Mouse (Mus musculus): ENCODE measurements at regions not wholly inside any gene's neighbourhood (a gene's known extent, or its start where the extent isn't known, plus 50 kb on each side); places are given as distances from the start of the nearest gene placed in this dataset.

DNA sequence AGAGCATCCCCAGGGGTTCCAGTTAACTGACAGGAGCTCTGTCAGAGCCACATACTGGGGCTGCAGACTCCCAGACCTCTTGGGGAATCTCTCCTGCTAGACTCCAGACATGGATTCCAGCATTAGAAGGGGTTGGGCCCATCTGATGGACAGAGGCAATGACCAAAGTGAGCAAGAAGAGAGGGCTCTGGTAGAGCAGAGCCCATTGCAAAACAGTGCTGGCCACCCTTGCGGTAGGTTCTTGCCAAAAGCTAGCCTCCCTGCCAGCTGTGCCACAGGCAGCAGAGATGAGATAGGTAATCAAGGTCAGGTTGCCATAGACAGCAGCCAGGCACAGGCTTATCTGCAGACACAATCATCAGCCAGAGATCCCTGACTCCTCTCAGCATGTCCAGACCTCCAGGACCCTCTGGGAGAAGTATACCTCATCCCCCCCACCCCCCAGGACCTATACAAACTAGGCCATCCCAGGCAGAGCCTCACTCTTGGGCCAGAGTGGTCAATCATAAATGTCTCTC is 151.1 kb upstream of the Cdh4 start:
- no peak for DNase-seq (ENCODE audit: low spot score)
- Histone ChIP-seq H3K4me1 (ENCODE audit: insufficient read depth, low read depth, low read length) (no peaks in the 10 kb centered on the region), H3K4me3 (ENCODE audit: low read depth, low read length) (no peak overlapping the region), H3K36me3 (replicated peaks) (no peaks in the 10 kb centered on the region), H3K9me3 (replicated peaks) (peaks cover 93% of the 10 kb centered on the region), H3K27me3 (ENCODE audit: insufficient read depth, low read length) (no peaks in the 10 kb centered on the region)
- ATAC-seq (ENCODE audit: extremely low read depth, insufficient number of reproducible peaks, low FRiP score, poor library complexity, severe bottlenecking) = no peak
- TF ChIP-seq GATA2 (IDR thresholded peaks at IDR 0.05; ENCODE audit: borderline replicate concordance, low read depth, low read length) = no peak
- no peak for TF ChIP-seq CTCF (IDR thresholded peaks at IDR 0.05; ENCODE audit: low read depth, low read length)
- no peak for TF ChIP-seq POLR2AphosphoS5 (IDR thresholded peaks at IDR 0.05; ENCODE audit: insufficient replicate concordance, low read depth, low read length)
- no peak for TF ChIP-seq GATA1 (IDR thresholded peaks at IDR 0.05; ENCODE audit: borderline replicate concordance, low read length)
- no peak for TF ChIP-seq TAL1 (conservative IDR thresholded peaks at IDR 0.05; ENCODE audit: low read depth, low read length)

DNA sequence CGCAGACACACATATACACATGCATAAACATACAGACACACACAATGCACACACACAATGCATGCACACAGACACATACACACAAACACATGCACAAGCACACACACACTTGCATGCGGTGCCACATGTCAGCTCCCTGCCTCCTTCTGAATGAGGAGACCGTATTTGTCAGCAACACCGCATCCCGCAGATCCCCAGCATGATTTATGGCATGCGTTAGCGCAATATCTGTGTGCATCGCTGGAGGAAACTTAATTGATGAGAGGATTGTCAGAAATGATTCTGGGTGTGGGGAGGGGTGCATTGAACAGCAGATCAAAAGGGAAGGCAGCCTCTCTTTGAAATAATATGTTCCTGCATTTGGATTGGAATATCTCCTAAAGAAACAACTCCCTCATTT is 150.3 kb upstream of the Cdh4 start:
- Histone ChIP-seq H3K4me3 (ENCODE audit: low read depth, low read length) (no peak overlapping the region), H3K4me1 (ENCODE audit: insufficient read depth, low read depth, low read length) (no peaks in the 10 kb centered on the region), H3K36me3 (replicated peaks) (no peaks in the 10 kb centered on the region), H3K9me3 (replicated peaks) (peaks cover 88% of the 10 kb centered on the region), H3K27me3 (ENCODE audit: insufficient read depth, low read length) (no peaks in the 10 kb centered on the region)
- no peak for ATAC-seq (ENCODE audit: extremely low read depth, insufficient number of reproducible peaks, low FRiP score, poor library complexity, severe bottlenecking)
- DNase-seq (ENCODE audit: low spot score) = no peak
- TF ChIP-seq POLR2AphosphoS5 (IDR thresholded peaks at IDR 0.05; ENCODE audit: insufficient replicate concordance, low read depth, low read length) (no peak), CTCF (IDR thresholded peaks at IDR 0.05; ENCODE audit: low read depth, low read length) (no peak)

DNA sequence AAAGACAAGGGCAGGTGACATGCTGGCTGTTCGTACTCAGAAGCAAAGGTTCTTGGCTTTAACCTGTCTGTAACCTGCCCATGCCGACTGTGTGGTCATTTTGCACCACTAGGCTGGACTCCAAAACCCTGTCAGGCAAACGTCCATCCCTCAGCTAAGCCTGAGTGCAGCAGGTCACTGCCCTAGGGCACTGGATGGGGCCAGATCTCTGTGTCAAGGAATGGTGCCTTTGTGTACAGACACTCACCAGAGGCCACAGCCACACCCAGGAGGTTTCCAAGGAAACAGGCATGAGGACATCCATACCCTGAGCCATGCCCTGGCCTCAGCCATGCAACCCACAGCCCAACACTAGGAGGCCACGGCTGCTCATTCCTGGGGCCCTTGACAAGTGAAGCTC is 149.7 kb upstream of the Cdh4 start:
- DNase-seq (ENCODE audit: low spot score) (no peak), ATAC-seq (ENCODE audit: extremely low read depth, insufficient number of reproducible peaks, low FRiP score, poor library complexity, severe bottlenecking) (no peak)
- H3K4me3 ChIP-seq (ENCODE audit: low read depth, low read length) = no peak overlapping the region
- H3K9me3 ChIP-seq (replicated peaks) = peaks cover 88% of the 10 kb centered on the region
- no peaks in the 10 kb centered on the region for H3K36me3 ChIP-seq (replicated peaks)
- TF ChIP-seq GATA2 (IDR thresholded peaks at IDR 0.05; ENCODE audit: borderline replicate concordance, low read depth, low read length) (no peak), CTCF (IDR thresholded peaks at IDR 0.05; ENCODE audit: low read depth, low read length) (no peak), GATA1 (IDR thresholded peaks at IDR 0.05; ENCODE audit: borderline replicate concordance, low read length) (no peak), TAL1 (conservative IDR thresholded peaks at IDR 0.05; ENCODE audit: low read depth, low read length) (no peak), POLR2AphosphoS5 (IDR thresholded peaks at IDR 0.05; ENCODE audit: insufficient replicate concordance, low read depth, low read length) (no peak)
- no peaks in the 10 kb centered on the region for H3K4me1 ChIP-seq (ENCODE audit: insufficient read depth, low read depth, low read length)
- H3K27me3 ChIP-seq (ENCODE audit: insufficient read depth, low read length) = no peaks in the 10 kb centered on the region

DNA sequence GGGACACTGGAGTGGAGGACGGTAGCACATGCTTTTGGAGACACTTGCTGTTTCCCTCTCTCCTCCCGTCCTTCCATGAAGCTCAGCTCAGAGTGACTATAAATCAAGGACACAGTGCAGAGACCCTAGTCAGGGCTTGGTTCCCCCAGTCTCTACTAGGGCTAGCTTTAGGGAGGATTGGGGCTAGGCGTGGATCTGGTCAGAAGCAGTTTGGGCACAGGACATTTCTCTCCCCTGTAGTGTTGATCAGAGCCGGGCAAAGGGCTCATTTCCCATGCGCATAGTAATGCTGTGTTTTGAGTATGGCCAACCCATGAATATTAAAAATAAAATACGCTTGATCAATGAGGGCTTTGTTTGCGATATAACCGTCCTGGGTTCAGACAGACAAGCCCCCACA is 149.1 kb upstream of the Cdh4 start:
- no peaks in the 10 kb centered on the region for H3K36me3 ChIP-seq (replicated peaks)
- DNase-seq (ENCODE audit: low spot score) = no peak
- no peak for ATAC-seq (ENCODE audit: extremely low read depth, insufficient number of reproducible peaks, low FRiP score, poor library complexity, severe bottlenecking)
- no peaks in the 10 kb centered on the region for H3K4me1 ChIP-seq (ENCODE audit: insufficient read depth, low read depth, low read length)
- H3K4me3 ChIP-seq (ENCODE audit: low read depth, low read length) = no peak overlapping the region
- peaks cover 87% of the 10 kb centered on the region for H3K9me3 ChIP-seq (replicated peaks)
- H3K27me3 ChIP-seq (ENCODE audit: insufficient read depth, low read length) = no peaks in the 10 kb centered on the region
- no peak for TF ChIP-seq GATA1 (IDR thresholded peaks at IDR 0.05; ENCODE audit: borderline replicate concordance, low read length)
- no peak for TF ChIP-seq GATA2 (IDR thresholded peaks at IDR 0.05; ENCODE audit: borderline replicate concordance, low read depth, low read length)
- TF ChIP-seq CTCF (IDR thresholded peaks at IDR 0.05; ENCODE audit: low read depth, low read length) = no peak
- no peak for TF ChIP-seq TAL1 (conservative IDR thresholded peaks at IDR 0.05; ENCODE audit: low read depth, low read length)
- TF ChIP-seq POLR2AphosphoS5 (IDR thresholded peaks at IDR 0.05; ENCODE audit: insufficient replicate concordance, low read depth, low read length) = no peak

DNA sequence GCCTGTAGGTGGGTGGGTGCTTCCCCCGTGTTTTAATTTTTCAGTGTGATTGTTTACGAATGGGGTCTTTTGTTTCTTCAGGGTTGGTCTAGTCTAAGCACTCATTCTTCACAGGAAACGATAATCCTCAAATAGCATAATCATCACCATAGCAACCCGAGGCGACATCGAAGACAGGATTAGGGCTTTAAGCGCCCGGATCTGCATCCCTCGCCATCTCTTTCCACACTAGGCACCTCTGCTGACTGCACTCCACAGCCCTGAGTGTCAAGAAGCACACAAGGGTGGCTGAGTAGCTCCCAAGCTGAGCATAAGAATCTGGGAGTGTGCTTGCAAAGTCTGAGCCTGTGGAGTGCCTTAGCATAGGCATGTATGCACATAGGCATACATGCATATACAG is 145.2 kb upstream of the Cdh4 start:
- DNase-seq (ENCODE audit: low spot score) (no peak), ATAC-seq (ENCODE audit: extremely low read depth, insufficient number of reproducible peaks, low FRiP score, poor library complexity, severe bottlenecking) (no peak)
- TF ChIP-seq GATA2 (IDR thresholded peaks at IDR 0.05; ENCODE audit: borderline replicate concordance, low read depth, low read length) = no peak
- no peak for TF ChIP-seq TAL1 (conservative IDR thresholded peaks at IDR 0.05; ENCODE audit: low read depth, low read length)
- no peak for TF ChIP-seq GATA1 (IDR thresholded peaks at IDR 0.05; ENCODE audit: borderline replicate concordance, low read length)
- no peak for TF ChIP-seq POLR2AphosphoS5 (IDR thresholded peaks at IDR 0.05; ENCODE audit: insufficient replicate concordance, low read depth, low read length)
- TF ChIP-seq CTCF (IDR thresholded peaks at IDR 0.05; ENCODE audit: low read depth, low read length) = no peak
- Histone ChIP-seq H3K9me3 (replicated peaks) (peaks cover 61% of the 10 kb centered on the region), H3K4me3 (ENCODE audit: low read depth, low read length) (no peak overlapping the region), H3K36me3 (replicated peaks) (no peaks in the 10 kb centered on the region), H3K4me1 (ENCODE audit: insufficient read depth, low read depth, low read length) (no peaks in the 10 kb centered on the region), H3K27me3 (ENCODE audit: insufficient read depth, low read length) (no peaks in the 10 kb centered on the region)

DNA sequence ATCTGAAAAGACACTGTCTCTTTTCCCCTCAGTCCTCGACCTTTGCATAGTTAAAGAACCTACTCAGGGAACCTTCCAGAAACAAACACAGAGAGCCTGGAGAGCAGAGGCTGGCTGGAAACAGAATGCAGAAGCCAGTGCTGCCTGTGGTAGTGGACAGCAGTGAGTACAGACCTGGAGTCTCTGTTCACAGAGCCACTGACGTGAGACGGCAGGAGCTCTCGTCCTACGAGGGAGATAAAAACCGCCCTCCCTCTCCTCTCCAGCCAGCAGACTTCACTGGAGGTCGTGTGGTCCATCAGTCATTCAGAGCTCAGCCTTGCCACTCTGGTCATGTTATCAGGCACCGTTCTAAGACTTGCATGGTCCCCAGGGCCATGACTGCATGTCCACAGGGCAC is 138.5 kb upstream of the Cdh4 start:
- ATAC-seq (ENCODE audit: extremely low read depth, insufficient number of reproducible peaks, low FRiP score, poor library complexity, severe bottlenecking) (no peak), DNase-seq (ENCODE audit: low spot score) (no peak)
- TF ChIP-seq TAL1 (conservative IDR thresholded peaks at IDR 0.05; ENCODE audit: low read depth, low read length) (no peak), GATA1 (IDR thresholded peaks at IDR 0.05; ENCODE audit: borderline replicate concordance, low read length) (no peak), CTCF (IDR thresholded peaks at IDR 0.05; ENCODE audit: low read depth, low read length) (no peak), POLR2AphosphoS5 (IDR thresholded peaks at IDR 0.05; ENCODE audit: insufficient replicate concordance, low read depth, low read length) (no peak), GATA2 (IDR thresholded peaks at IDR 0.05; ENCODE audit: borderline replicate concordance, low read depth, low read length) (no peak)
- no peaks in the 10 kb centered on the region for H3K36me3 ChIP-seq (replicated peaks)
- no peaks in the 10 kb centered on the region for H3K27me3 ChIP-seq (ENCODE audit: insufficient read depth, low read length)
- H3K4me1 ChIP-seq (ENCODE audit: insufficient read depth, low read depth, low read length) = no peaks in the 10 kb centered on the region
- no peak overlapping the region for H3K4me3 ChIP-seq (ENCODE audit: low read depth, low read length)
- H3K9me3 ChIP-seq (replicated peaks) = peaks cover 70% of the 10 kb centered on the region
